Mouse (Mus musculus) heart, postnatal 0 days (tissue): ENCODE results near the gene Rp9.

Source experiments
- CTCF ChIP-seq: IDR thresholded peaks from 2 replicates; pipeline ENCODE4 v1.5.1; 2016; ENCODE audit warnings: antibody characterized with exemption, control low read depth, low read depth
- EP300 ChIP-seq: IDR thresholded peaks from 2 replicates; pipeline ENCODE4 v1.6.1; 2016; ENCODE audit warnings: antibody characterized with exemption, low read depth

DNA sequence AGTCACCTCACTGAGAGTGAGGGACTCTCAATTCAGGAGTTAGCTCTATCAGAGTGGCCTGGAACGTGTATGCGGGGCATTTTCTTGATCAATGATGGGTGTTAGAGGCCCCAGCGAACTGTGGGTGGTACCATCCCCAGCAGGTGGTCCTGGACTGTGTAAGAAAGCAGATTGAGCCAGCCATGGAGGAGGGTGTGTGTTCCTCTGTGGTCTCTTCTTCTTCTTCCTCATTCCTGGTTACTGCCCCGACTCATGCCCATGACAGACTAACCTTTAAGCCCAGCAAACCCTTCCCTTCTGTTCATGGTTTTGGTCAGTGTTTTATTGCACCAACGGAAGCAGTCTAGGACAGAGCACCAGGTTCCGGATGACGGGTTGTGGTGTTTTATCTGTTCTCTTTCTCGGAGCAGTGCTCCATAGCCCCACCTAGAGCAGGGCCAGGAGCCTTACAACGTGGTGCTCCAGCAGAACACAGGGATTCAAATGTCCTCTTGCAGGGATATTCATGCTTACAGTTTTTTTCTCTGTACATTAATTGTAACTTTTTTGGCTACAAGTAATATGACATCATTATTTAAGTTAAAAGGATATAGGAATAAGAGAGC lies 24.8 kb upstream of the Rp9 start:
- TF ChIP-seq CTCF, result no peak
- no peak for TF ChIP-seq EP300
